Mouse (Mus musculus) liver, adult 2 months (tissue): ENCODE data around the gene Stk35.

Experiments
- CTCF ChIP-seq: fragments of 200-500 bp; IDR thresholded peaks from 2 replicates; pipeline ENCODE4 v1.5.1; 2011; ENCODE audit warnings: low read depth, low read length, control low read depth
- POLR2A ChIP-seq: fragments of 200-500 bp; IDR thresholded peaks from 2 replicates; pipeline ENCODE4 v1.6.1; 2011; ENCODE audit warnings: low read length, control low read depth; ENCODE audit not compliant: insufficient read depth; ENCODE audit errors: extremely low read depth

DNA sequence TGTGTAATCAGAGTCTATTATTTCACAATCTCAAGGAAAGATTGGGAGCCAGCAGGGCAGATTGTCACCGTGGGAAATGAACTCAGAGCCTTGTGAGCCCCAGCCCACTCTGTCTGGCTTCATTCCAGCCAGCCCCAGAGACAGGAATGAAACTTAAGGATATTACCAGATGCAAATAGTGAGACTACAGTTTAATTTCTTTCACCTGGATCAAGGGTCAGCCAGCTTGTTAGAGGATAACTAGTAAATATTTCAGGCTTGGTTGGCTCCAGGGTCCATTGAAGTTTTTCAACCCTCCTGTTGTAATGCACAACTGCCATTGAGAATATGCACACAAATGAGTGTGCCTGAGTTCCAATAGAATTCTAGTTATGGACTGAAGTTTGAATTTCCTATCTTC, 36.6 kb downstream of the Stk35 start:
- TF ChIP-seq CTCF (no peak), POLR2A (no peak)
